Mouse (Mus musculus): ENCODE measurements at regions not wholly inside any gene's neighbourhood (a gene's known extent, or its start where the extent isn't known, plus 50 kb on each side); places are given as distances from the start of the nearest gene placed in this dataset.

- Histone ChIP-seq H3K4me3 (replicated peaks; ENCODE audit: low read length) (no peak overlapping the region), H3K27ac (replicated peaks; ENCODE audit: low read depth, low read length) (no peak overlapping the region), H3K9me3 (ENCODE audit: control insufficient read depth, low read length) (no peaks in the 10 kb centered on the region), H3K4me2 (replicated peaks; ENCODE audit: low read depth, low read length, severe bottlenecking) (no peak overlapping the region), H3K4me1 (ENCODE audit: control insufficient read depth, insufficient read depth, low read length) (no peaks in the 10 kb centered on the region), H3K36me3 (ENCODE audit: control insufficient read depth, insufficient read depth, low read length) (no peaks in the 10 kb centered on the region), H3K27me3 (ENCODE audit: control insufficient read depth, insufficient read depth, low read length) (no peaks in the 10 kb centered on the region), H3K9ac (ENCODE audit: low read depth, low read length, severe bottlenecking) (no peak overlapping the region)
- DNase-seq (ENCODE audit: low spot score) (no peak), ATAC-seq (ENCODE audit: low FRiP score, low read depth) (no peak)
- WGBS = 73% methylated on average over 3 of the region's 3 CpGs
- TF ChIP-seq POLR2A (IDR thresholded peaks at IDR 0.05; ENCODE audit: borderline replicate concordance, extremely low read depth, insufficient read depth, insufficient read length) = no peak
These were observed 109.6 kb downstream of the Kcnj2 start for GRCm38 (mm10) chr11:111175566-111175965.

- Histone ChIP-seq H3K27ac (replicated peaks; ENCODE audit: low read depth, low read length) (no peak overlapping the region), H3K27me3 (ENCODE audit: control insufficient read depth, insufficient read depth, low read length) (no peaks in the 10 kb centered on the region), H3K9me3 (ENCODE audit: control insufficient read depth, low read length) (no peaks in the 10 kb centered on the region), H3K4me1 (ENCODE audit: control insufficient read depth, insufficient read depth, low read length) (no peaks in the 10 kb centered on the region), H3K9ac (ENCODE audit: low read depth, low read length, severe bottlenecking) (no peak overlapping the region), H3K4me3 (replicated peaks; ENCODE audit: low read length) (no peak overlapping the region), H3K36me3 (ENCODE audit: control insufficient read depth, insufficient read depth, low read length) (no peaks in the 10 kb centered on the region), H3K4me2 (replicated peaks; ENCODE audit: low read depth, low read length, severe bottlenecking) (no peak overlapping the region)
- 81% methylated on average over 4 of the region's 4 CpGs for WGBS
- DNase-seq (ENCODE audit: low spot score) (no peak), ATAC-seq (ENCODE audit: low FRiP score, low read depth) (no peak)
- TF ChIP-seq POLR2A (IDR thresholded peaks at IDR 0.05; ENCODE audit: borderline replicate concordance, extremely low read depth, insufficient read depth, insufficient read length) = no peak
These were observed 111.6 kb downstream of the Kcnj2 start for GRCm38 (mm10) chr11:111177516-111177915.

- DNase-seq (ENCODE audit: low spot score) = no peak
- Histone ChIP-seq H3K4me2 (replicated peaks; ENCODE audit: low read depth, low read length, severe bottlenecking) (no peak overlapping the region), H3K9ac (ENCODE audit: low read depth, low read length, severe bottlenecking) (no peak overlapping the region), H3K4me3 (replicated peaks; ENCODE audit: low read length) (no peak overlapping the region), H3K4me1 (ENCODE audit: control insufficient read depth, insufficient read depth, low read length) (no peaks in the 10 kb centered on the region), H3K9me3 (ENCODE audit: control insufficient read depth, low read length) (no peaks in the 10 kb centered on the region), H3K27ac (replicated peaks; ENCODE audit: low read depth, low read length) (no peak overlapping the region), H3K27me3 (ENCODE audit: control insufficient read depth, insufficient read depth, low read length) (no peaks in the 10 kb centered on the region), H3K36me3 (ENCODE audit: control insufficient read depth, insufficient read depth, low read length) (no peaks in the 10 kb centered on the region)
- 83% methylated on average over 4 of the region's 4 CpGs for WGBS
- TF ChIP-seq POLR2A (IDR thresholded peaks at IDR 0.05; ENCODE audit: borderline replicate concordance, extremely low read depth, insufficient read depth, insufficient read length) = no peak
- no peak for ATAC-seq (ENCODE audit: low FRiP score, low read depth)
These were observed 131.5 kb downstream of the Kcnj2 start for GRCm38 (mm10) chr11:111197422-111197821.

GRCm38 (mm10) chr11:111200512-111200911, 134.5 kb downstream of the Kcnj2 start:
- ATAC-seq (ENCODE audit: low FRiP score, low read depth) (no peak), DNase-seq (ENCODE audit: low spot score) (no peak)
- Histone ChIP-seq H3K27me3 (ENCODE audit: control insufficient read depth, insufficient read depth, low read length) (no peaks in the 10 kb centered on the region), H3K4me1 (ENCODE audit: control insufficient read depth, insufficient read depth, low read length) (no peaks in the 10 kb centered on the region), H3K27ac (replicated peaks; ENCODE audit: low read depth, low read length) (no peak overlapping the region), H3K9me3 (ENCODE audit: control insufficient read depth, low read length) (no peaks in the 10 kb centered on the region), H3K36me3 (ENCODE audit: control insufficient read depth, insufficient read depth, low read length) (no peaks in the 10 kb centered on the region), H3K4me3 (replicated peaks; ENCODE audit: low read length) (no peak overlapping the region), H3K9ac (ENCODE audit: low read depth, low read length, severe bottlenecking) (no peak overlapping the region), H3K4me2 (replicated peaks; ENCODE audit: low read depth, low read length, severe bottlenecking) (no peak overlapping the region)
- 64% methylated on average over 2 of the region's 2 CpGs for WGBS
- no peak for TF ChIP-seq POLR2A (IDR thresholded peaks at IDR 0.05; ENCODE audit: borderline replicate concordance, extremely low read depth, insufficient read depth, insufficient read length)

GRCm38 (mm10) chr11:111202780-111203179, 136.8 kb downstream of the Kcnj2 start:
- Histone ChIP-seq H3K4me1 (ENCODE audit: control insufficient read depth, insufficient read depth, low read length) (no peaks in the 10 kb centered on the region), H3K4me2 (replicated peaks; ENCODE audit: low read depth, low read length, severe bottlenecking) (no peak overlapping the region), H3K27ac (replicated peaks; ENCODE audit: low read depth, low read length) (no peak overlapping the region), H3K9ac (ENCODE audit: low read depth, low read length, severe bottlenecking) (no peak overlapping the region), H3K36me3 (ENCODE audit: control insufficient read depth, insufficient read depth, low read length) (no peaks in the 10 kb centered on the region), H3K27me3 (ENCODE audit: control insufficient read depth, insufficient read depth, low read length) (no peaks in the 10 kb centered on the region), H3K9me3 (ENCODE audit: control insufficient read depth, low read length) (no peaks in the 10 kb centered on the region), H3K4me3 (replicated peaks; ENCODE audit: low read length) (no peak overlapping the region)
- no peak for TF ChIP-seq POLR2A (IDR thresholded peaks at IDR 0.05; ENCODE audit: borderline replicate concordance, extremely low read depth, insufficient read depth, insufficient read length)
- DNase-seq (ENCODE audit: low spot score) = no peak
- no peak for ATAC-seq (ENCODE audit: low FRiP score, low read depth)

- DNase-seq (ENCODE audit: low spot score) (no peak), ATAC-seq (ENCODE audit: low FRiP score, low read depth) (no peak)
- Histone ChIP-seq H3K4me3 (replicated peaks; ENCODE audit: low read length) (no peak overlapping the region), H3K27ac (replicated peaks; ENCODE audit: low read depth, low read length) (no peak overlapping the region), H3K4me2 (replicated peaks; ENCODE audit: low read depth, low read length, severe bottlenecking) (no peak overlapping the region), H3K4me1 (ENCODE audit: control insufficient read depth, insufficient read depth, low read length) (peaks cover 8% of the 10 kb centered on the region; the same call in 1 of the 2 replicates), H3K9me3 (ENCODE audit: control insufficient read depth, low read length) (no peaks in the 10 kb centered on the region), H3K27me3 (ENCODE audit: control insufficient read depth, insufficient read depth, low read length) (no peaks in the 10 kb centered on the region), H3K9ac (ENCODE audit: low read depth, low read length, severe bottlenecking) (no peak overlapping the region), H3K36me3 (ENCODE audit: control insufficient read depth, insufficient read depth, low read length) (no peaks in the 10 kb centered on the region)
- no peak for TF ChIP-seq POLR2A (IDR thresholded peaks at IDR 0.05; ENCODE audit: borderline replicate concordance, extremely low read depth, insufficient read depth, insufficient read length)
These were observed 144.6 kb downstream of the Kcnj2 start for GRCm38 (mm10) chr11:111210565-111210964.

Data from limb, embryonic 14.5 days (tissue).